Mouse (Mus musculus): ENCODE data around the gene Tlx1.

DNA sequence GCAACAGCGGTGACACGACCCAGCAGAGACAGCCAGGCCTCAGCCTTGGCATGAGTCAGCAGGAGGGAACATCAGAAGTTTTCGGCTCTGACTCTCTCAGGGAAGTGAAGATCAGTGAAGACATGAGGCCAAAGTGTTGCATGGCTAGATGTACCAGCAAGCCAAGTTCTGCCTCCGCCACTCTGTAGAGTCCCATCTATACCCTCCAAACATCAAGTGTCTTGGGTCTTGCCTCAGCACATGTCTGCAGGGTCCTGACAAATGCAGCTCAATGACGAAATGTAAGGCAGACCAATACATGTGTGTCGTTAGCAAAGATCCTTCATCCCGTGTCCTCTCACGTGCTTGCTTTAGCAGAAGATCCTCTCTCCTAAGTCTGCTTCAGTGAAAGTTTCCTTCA, 46.5 kb downstream of the Tlx1 start:
- TF ChIP-seq CTCF (IDR thresholded peaks at IDR 0.05; ENCODE audit: control insufficient read depth, insufficient read depth, insufficient read length) (no peak), MYOD1 (IDR thresholded peaks at IDR 0.05; ENCODE audit: control insufficient read depth, insufficient read length, low read depth) (no peak), CEBPB (IDR thresholded peaks at IDR 0.05; ENCODE audit: low read depth) (no peak), USF1 (IDR thresholded peaks at IDR 0.05; ENCODE audit: low read depth) (no peak), MYOG (IDR thresholded peaks at IDR 0.05; ENCODE audit: control insufficient read depth, extremely low read depth, insufficient read length) (no peak), FOSL1 (IDR thresholded peaks at IDR 0.05; ENCODE audit: insufficient read depth, low read length, poor library complexity, severe bottlenecking) (no peak), MAX (IDR thresholded peaks at IDR 0.05) (no peak)

Data from C2C12 (cell line).